Mouse (Mus musculus): Measurements from ENCODE around the gene Sestd1.

- no peak for TF ChIP-seq GATA1 (IDR thresholded peaks at IDR 0.05; ENCODE audit: borderline replicate concordance, low read length)
- TF ChIP-seq FLI1 (IDR thresholded peaks at IDR 0.05; ENCODE audit: low read length): no peak
These were observed 111.2 kb downstream of the Sestd1 start for GRCm38 (mm10) chr2:77169218-77169617.
